ENCODE assay signal across 12 mouse cellular contexts in the genomic region with DNA sequence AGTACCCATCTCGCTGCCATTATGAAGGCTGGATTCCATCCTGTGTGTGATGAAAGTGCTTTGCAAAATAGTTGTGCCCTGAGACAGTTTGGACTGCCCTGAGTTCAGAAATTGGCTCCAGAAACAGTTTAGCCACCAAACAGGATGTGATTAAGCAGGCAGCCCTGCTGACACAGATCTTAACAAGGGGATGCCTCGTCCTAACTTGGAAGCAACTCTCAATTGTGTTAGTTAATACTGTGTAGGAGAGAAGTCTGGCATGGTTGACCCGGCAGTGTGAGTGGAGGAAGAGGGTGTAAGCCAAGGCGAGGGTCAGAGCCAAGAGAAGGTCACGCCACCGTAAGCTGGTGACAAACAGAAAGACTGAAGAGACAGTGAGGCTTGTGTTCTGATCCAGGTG. TPM values are rescaled to one million over a fixed set of nuclear protein-coding genes. Genes with fewer than 3 reads are reported as not detected.
DNase-seq lines count a peak whose midpoint lies in the region; ATAC-seq and TF ChIP-seq lines count a peak whose summit lies in the region.
"Had no signal": no experiment of that assay in that cellular context is flagged by ENCODE, and none has a peak within 500 bp of the region (broad histone marks: within the 10 kb centered on the region; RNA-seq: fewer than 3 reads in every experiment).

No protein-coding gene starts in this region.

- WGBS in heart, adult 2 months, result 20% methylated on average over 6 of the region's 6 CpGs
- 69% methylated on average over 6 of the region's 6 CpGs for WGBS in embryonic facial prominence, embryonic 15.5 days
- WGBS in heart, postnatal 0 days, result 35% methylated on average over 6 of the region's 6 CpGs
- 48% methylated on average over 6 of the region's 6 CpGs for WGBS in stomach, postnatal 0 days

- H3K9me3 ChIP-seq in embryonic facial prominence, embryonic 15.5 days (replicated peaks), result no peaks in the 10 kb centered on the region
- H3K9me3 ChIP-seq in heart, postnatal 0 days (replicated peaks; ENCODE audit: control insufficient read depth, low read length), result 0 out of 2 replicates have a peak, but pooled peaks cover 3% of the 10 kb centered on the region
- no peaks in the 10 kb centered on the region for H3K9me3 ChIP-seq in stomach, postnatal 0 days (ENCODE audit: control insufficient read depth, low read length)

- intact Hi-C loops in heart, adult 2 months (cut with DNase I), result no loop called here
- intact Hi-C loops in heart, postnatal 25 days (cut with DNase I), result no loop called here

- H3K4me1 ChIP-seq in heart, adult 2 months (ENCODE audit: control insufficient read depth, insufficient read depth, low read length), result peaks cover 16% of the 10 kb centered on the region
- H3K4me1 ChIP-seq in embryonic facial prominence, embryonic 15.5 days, result peaks cover 52% of the 10 kb centered on the region
- H3K4me1 ChIP-seq in heart, postnatal 0 days (ENCODE audit: control insufficient read depth, insufficient read depth), result peaks cover 59% of the 10 kb centered on the region
- H3K4me1 ChIP-seq in stomach, postnatal 0 days (replicated peaks; ENCODE audit: control insufficient read depth, insufficient read depth), result no peaks in the 10 kb centered on the region

- H3K4me3 ChIP-seq in heart, adult 2 months, result no peak overlapping the region
- no peak overlapping the region for H3K4me3 ChIP-seq in embryonic facial prominence, embryonic 15.5 days (replicated peaks)
- no peak overlapping the region for H3K4me3 ChIP-seq in heart, postnatal 0 days (ENCODE audit: low read depth, low read length)
- H3K4me3 ChIP-seq in stomach, postnatal 0 days (ENCODE audit: low read depth, low read length), result no peak overlapping the region
- H3K4me3 ChIP-seq: myocyte had no signal

- H3K27ac ChIP-seq in heart, adult 2 months, result no peak overlapping the region
- 0 out of 2 replicates have a peak overlapping the region, but pooled peaks have one; percentile 3 for H3K27ac ChIP-seq in embryonic facial prominence, embryonic 15.5 days (replicated peaks)
- peak overlapping the region; percentile 54 for H3K27ac ChIP-seq in heart, postnatal 0 days (ENCODE audit: low read depth)
- no peak overlapping the region for H3K27ac ChIP-seq in stomach, postnatal 0 days (replicated peaks)

- TF ChIP-seq POLR2A in heart, adult 2 months (IDR thresholded peaks at IDR 0.05; ENCODE audit: insufficient read depth, low read depth, low read length), result no peak

- no peak overlapping the region for H3K9ac ChIP-seq in heart, adult 2 months (ENCODE audit: low read depth, low read length)
- no peak overlapping the region for H3K9ac ChIP-seq in embryonic facial prominence, embryonic 15.5 days
- no peak overlapping the region for H3K9ac ChIP-seq in heart, postnatal 0 days (replicated peaks; ENCODE audit: low read depth, low read length)
- H3K9ac ChIP-seq in stomach, postnatal 0 days (ENCODE audit: low read length), result no peak overlapping the region

- H3K36me3 ChIP-seq in heart, adult 2 months (ENCODE audit: control insufficient read depth, insufficient read depth, low read length), result peaks cover 14% of the 10 kb centered on the region
- H3K36me3 ChIP-seq in embryonic facial prominence, embryonic 15.5 days, result no peaks in the 10 kb centered on the region
- peaks cover 5% of the 10 kb centered on the region; the same call in 1 of the 2 replicates for H3K36me3 ChIP-seq in heart, postnatal 0 days (replicated peaks; ENCODE audit: control insufficient read depth, insufficient read depth, low read length)
- no peaks in the 10 kb centered on the region for H3K36me3 ChIP-seq in stomach, postnatal 0 days (ENCODE audit: control insufficient read depth, insufficient read depth, low read length)

- no peak for TF ChIP-seq CTCF in heart, adult 2 months (IDR thresholded peaks at IDR 0.05)
- no peak for TF ChIP-seq CTCF in heart, postnatal 0 days (IDR thresholded peaks at IDR 0.05; ENCODE audit: low read depth)
- TF ChIP-seq CTCF in stomach, postnatal 0 days (IDR thresholded peaks at IDR 0.05; ENCODE audit: low read depth), result no peak

- peak; percentile 28 to 29 for DNase-seq in heart, adult 2 months
- no peak for DNase-seq in heart, postnatal 25 days (ENCODE audit: low spot score)
- DNase-seq in 3T3-L1 (ENCODE audit: low read depth, low spot score), result peak; percentile 83
- peak; percentile 39 for DNase-seq in heart, postnatal 0 days (ENCODE audit: low spot score)
- no peak for DNase-seq in stomach, postnatal 0 days (ENCODE audit: low spot score)
- DNase-seq in cerebellum, adult 9-11 months, result no peak
- DNase-seq: adrenal gland, postnatal 14 days had no signal

- no peaks in the 10 kb centered on the region for H3K79me2 ChIP-seq in heart, adult 2 months (replicated peaks; ENCODE audit: control insufficient read depth, insufficient read depth, low read length)

- H3K27me3 ChIP-seq in heart, adult 2 months (ENCODE audit: control insufficient read depth, insufficient read depth, low read length), result no peaks in the 10 kb centered on the region
- H3K27me3 ChIP-seq in embryonic facial prominence, embryonic 15.5 days, result no peaks in the 10 kb centered on the region
- H3K27me3 ChIP-seq in heart, postnatal 0 days (ENCODE audit: control insufficient read depth, insufficient read depth, low read length), result no peaks in the 10 kb centered on the region
- H3K27me3 ChIP-seq in stomach, postnatal 0 days (ENCODE audit: control insufficient read depth, insufficient read depth, low read length), result no peaks in the 10 kb centered on the region
- H3K27me3 ChIP-seq: Patski had no signal

- no peak for TF ChIP-seq EP300 in heart, adult 2 months (IDR thresholded peaks at IDR 0.05; ENCODE audit: insufficient read depth, low read depth, low read length)
- no peak for TF ChIP-seq EP300 in heart, postnatal 0 days (IDR thresholded peaks at IDR 0.05; ENCODE audit: low read depth)
- TF ChIP-seq EP300 in stomach, postnatal 0 days (optimal IDR thresholded peaks at IDR 0.05), result no peak

- no peak overlapping the region for H3K4me2 ChIP-seq in embryonic facial prominence, embryonic 15.5 days (replicated peaks)
- no peak overlapping the region for H3K4me2 ChIP-seq in heart, postnatal 0 days (ENCODE audit: low read depth, low read length)
- no peak overlapping the region for H3K4me2 ChIP-seq in stomach, postnatal 0 days (replicated peaks; ENCODE audit: low read depth)

- ATAC-seq in embryonic facial prominence, embryonic 15.5 days (ENCODE audit: insufficient number of reproducible peaks, low FRiP score, low TSS enrichment, low read depth), result no peak
- ATAC-seq in heart, postnatal 0 days (ENCODE audit: insufficient read depth, low read depth), result no peak
- ATAC-seq in activated CD4-positive, CD25-positive, alpha-beta regulatory T cell, adult 4 months, result no peak
- ATAC-seq in stomach, postnatal 0 days (ENCODE audit: low FRiP score, low TSS enrichment), result no peak
- ATAC-seq: CD4-positive, CD25-positive, alpha-beta regulatory T cell, adult 4 months; Patski had no signal

RNA-seq across cellular contexts. Expression of a gene that starts 58.5 kb away (rescaled TPM):
- total RNA-seq in heart, adult 2 months (2021), result 1 to 10 TPM; 2.5 to 3.7 TPM
- polyA plus RNA-seq in heart, adult 2 months (2012; rRNA removed), result 2.6 and 3.4 TPM in 2 replicates
- 1 to 10 TPM; 3.2 to 3.9 TPM for total RNA-seq in heart, postnatal 25 days (2021)
- 8.1 and 8.9 TPM in 2 replicates for polyA plus RNA-seq in embryonic facial prominence, embryonic 15.5 days (2015; fragmentation: Nextera tagmentation; extraction: Ambion mirVana)
- 3.6 and 17.1 TPM in 2 replicates for total RNA-seq in heart, postnatal 0 days (2014; rRNA removed; ENCODE audit: low replicate concordance)
- polyA plus RNA-seq in heart, postnatal 0 days (2015; fragmentation: Nextera tagmentation; extraction: Ambion mirVana), result 7.9 and 8.0 TPM in 2 replicates
- under 1 TPM; 0.49 to 0.85 TPM for polyA plus RNA-seq in activated CD4-positive, CD25-positive, alpha-beta regulatory T cell, adult 4 months (2017; shearing (Covaris generic))
- 6.0 and 6.5 TPM in 2 replicates for polyA plus RNA-seq in stomach, postnatal 0 days (2015; fragmentation: Nextera tagmentation; extraction: Ambion mirVana)

Comparison
In these comparisons a context has a peak if more than half of its experiments do, and no peak if none do; other contexts are left out.
1. DNase-seq: peak in heart, adult 2 months (2 of 2), 3T3-L1 (single experiment) and heart, postnatal 0 days (single experiment); none in heart, postnatal 25 days (single experiment), stomach, postnatal 0 days (single experiment) and cerebellum, adult 9-11 months (single experiment).
2. H3K27ac ChIP-seq: peak in embryonic facial prominence, embryonic 15.5 days (single experiment) and heart, postnatal 0 days (single experiment); none in heart, adult 2 months (single experiment) and stomach, postnatal 0 days (single experiment).